Mouse (Mus musculus): ENCODE results near the gene Smagp. TPM values are rescaled to one million over a fixed set of nuclear protein-coding genes. Genes with fewer than 3 reads are reported as not detected.

Gene Smagp
- polyA plus RNA-seq, 1 experiment from 2014 or later: 88.6 TPM

DNA sequence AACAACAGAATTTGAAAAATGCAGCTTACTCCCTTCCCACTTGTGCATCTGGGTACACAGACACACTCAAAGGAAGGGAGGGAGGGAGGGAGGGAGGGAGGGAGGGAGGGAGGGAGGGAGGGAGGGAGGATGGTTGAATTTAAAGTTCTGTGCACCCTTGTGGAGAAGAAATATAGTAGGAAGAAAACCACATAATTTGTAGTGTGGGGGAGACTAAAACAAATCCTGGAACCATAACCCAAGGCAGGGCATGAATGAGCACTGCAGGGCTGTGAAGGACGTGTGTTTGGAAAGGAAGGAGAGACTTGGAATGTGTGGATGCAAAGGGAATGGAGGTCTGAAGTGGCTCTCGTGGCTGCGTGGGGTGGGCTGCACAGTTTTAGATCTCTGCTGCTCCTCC, 38.7 kb upstream of the Smagp start:
- no peak overlapping the region for H3K4me3 ChIP-seq (ENCODE audit: low read depth, low read length)
- no peak for TF ChIP-seq CTCF (IDR thresholded peaks at IDR 0.05; ENCODE audit: low read depth)
- no peak overlapping the region for H3K9ac ChIP-seq (ENCODE audit: low read depth, low read length)
- no peaks in the 10 kb centered on the region for H3K36me3 ChIP-seq (ENCODE audit: control insufficient read depth, insufficient read depth)
- no peaks in the 10 kb centered on the region for H3K9me3 ChIP-seq (ENCODE audit: control insufficient read depth)
- H3K4me2 ChIP-seq (replicated peaks; ENCODE audit: low read depth): no peak overlapping the region
- 0 out of 2 replicates have a peak, but pooled peaks cover 4% of the 10 kb centered on the region for H3K4me1 ChIP-seq (replicated peaks; ENCODE audit: control insufficient read depth, insufficient read depth, low read length)
- no peak overlapping the region for H3K27ac ChIP-seq (ENCODE audit: low read depth, low read length)
- WGBS: 59% methylated on average over 3 of the region's 3 CpGs
- H3K27me3 ChIP-seq (replicated peaks; ENCODE audit: control insufficient read depth, insufficient read depth, low read length): no peaks in the 10 kb centered on the region
- no peak for ATAC-seq

DNA sequence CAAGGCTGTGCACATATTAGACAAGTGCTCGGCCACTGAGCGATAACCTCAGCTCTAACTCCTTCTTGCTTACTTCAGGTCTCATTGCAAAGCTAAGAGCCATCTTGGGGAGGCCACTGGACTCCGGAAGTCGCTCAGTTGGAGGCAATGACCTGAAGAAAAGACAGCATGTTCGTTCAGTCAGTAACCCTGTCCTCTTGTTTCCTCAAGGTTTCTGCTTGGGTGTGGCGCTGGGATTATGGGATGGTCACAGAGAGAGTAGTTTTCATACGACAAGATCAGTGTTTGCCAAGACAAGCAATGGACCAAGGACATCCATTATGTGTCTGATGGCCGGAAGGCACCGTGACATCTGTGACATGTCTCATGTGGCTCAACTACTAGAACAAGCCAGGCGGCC, 37.8 kb upstream of the Smagp start:
- no peak for TF ChIP-seq CTCF (IDR thresholded peaks at IDR 0.05; ENCODE audit: low read depth)
- 0 out of 2 replicates have a peak, but pooled peaks cover 3% of the 10 kb centered on the region for H3K4me1 ChIP-seq (replicated peaks; ENCODE audit: control insufficient read depth, insufficient read depth, low read length)
- H3K36me3 ChIP-seq (ENCODE audit: control insufficient read depth, insufficient read depth): no peaks in the 10 kb centered on the region
- no peak overlapping the region for H3K4me3 ChIP-seq (ENCODE audit: low read depth, low read length)
- H3K9me3 ChIP-seq (ENCODE audit: control insufficient read depth): no peaks in the 10 kb centered on the region
- H3K4me2 ChIP-seq (replicated peaks; ENCODE audit: low read depth): no peak overlapping the region
- no peak for ATAC-seq
- H3K27ac ChIP-seq (ENCODE audit: low read depth, low read length): no peak overlapping the region
- no peaks in the 10 kb centered on the region for H3K27me3 ChIP-seq (replicated peaks; ENCODE audit: control insufficient read depth, insufficient read depth, low read length)
- WGBS: 83% methylated on average over 10 of the region's 10 CpGs
- H3K9ac ChIP-seq (ENCODE audit: low read depth, low read length): no peak overlapping the region

GRCm38 (mm10) chr15:100673585-100674391, 37.0 kb upstream of the Smagp start:
- Histone ChIP-seq H3K9me3 (ENCODE audit: control insufficient read depth) (no peaks in the 10 kb centered on the region), H3K4me2 (replicated peaks; ENCODE audit: low read depth) (no peak overlapping the region), H3K27ac (ENCODE audit: low read depth, low read length) (no peak overlapping the region), H3K9ac (ENCODE audit: low read depth, low read length) (no peak overlapping the region), H3K27me3 (replicated peaks; ENCODE audit: control insufficient read depth, insufficient read depth, low read length) (no peaks in the 10 kb centered on the region), H3K4me1 (replicated peaks; ENCODE audit: control insufficient read depth, insufficient read depth, low read length) (no peaks in the 10 kb centered on the region), H3K36me3 (ENCODE audit: control insufficient read depth, insufficient read depth) (no peaks in the 10 kb centered on the region), H3K4me3 (ENCODE audit: low read depth, low read length) (no peak overlapping the region)
- TF ChIP-seq CTCF (IDR thresholded peaks at IDR 0.05; ENCODE audit: low read depth): no peak
- WGBS: 42% methylated on average over 12 of the region's 12 CpGs
- no peak for ATAC-seq

DNA sequence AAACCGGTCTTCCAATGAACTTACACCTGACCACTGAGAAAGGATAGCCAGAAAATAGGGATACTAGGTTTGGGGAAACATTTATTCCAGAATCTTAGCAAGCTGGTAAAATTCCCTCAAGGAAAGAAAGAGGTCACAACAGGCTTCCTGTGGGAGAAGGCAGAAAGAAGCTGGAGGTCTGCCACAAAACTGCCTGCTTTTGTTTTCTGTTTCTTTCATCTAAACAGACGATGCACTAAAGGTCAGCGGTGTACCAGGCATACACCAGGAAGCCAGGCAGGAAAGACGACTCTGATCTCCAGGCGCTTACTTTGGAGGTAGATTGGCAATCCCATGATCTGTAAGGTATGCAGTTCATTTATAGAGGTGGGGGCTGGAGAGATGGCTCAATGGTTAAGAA, 34.1 kb upstream of the Smagp start:
- H3K27ac ChIP-seq (ENCODE audit: low read depth, low read length): no peak overlapping the region
- no peaks in the 10 kb centered on the region for H3K9me3 ChIP-seq (ENCODE audit: control insufficient read depth)
- no peaks in the 10 kb centered on the region for H3K27me3 ChIP-seq (replicated peaks; ENCODE audit: control insufficient read depth, insufficient read depth, low read length)
- no peak overlapping the region for H3K9ac ChIP-seq (ENCODE audit: low read depth, low read length)
- no peak for TF ChIP-seq CTCF (IDR thresholded peaks at IDR 0.05; ENCODE audit: low read depth)
- peaks cover 8% of the 10 kb centered on the region for H3K4me1 ChIP-seq (replicated peaks; ENCODE audit: control insufficient read depth, insufficient read depth, low read length)
- no peak overlapping the region for H3K4me2 ChIP-seq (replicated peaks; ENCODE audit: low read depth)
- no peaks in the 10 kb centered on the region for H3K36me3 ChIP-seq (ENCODE audit: control insufficient read depth, insufficient read depth)
- 81% methylated on average over 5 of the region's 5 CpGs for whole genome bisulfite sequencing
- no peak for ATAC-seq
- H3K4me3 ChIP-seq (ENCODE audit: low read depth, low read length): no peak overlapping the region

- H3K4me2 ChIP-seq (replicated peaks; ENCODE audit: low read depth): no peak overlapping the region
- 88% methylated on average over 8 of the region's 8 CpGs for WGBS
- peaks cover 8% of the 10 kb centered on the region for H3K4me1 ChIP-seq (replicated peaks; ENCODE audit: control insufficient read depth, insufficient read depth, low read length)
- no peaks in the 10 kb centered on the region for H3K27me3 ChIP-seq (replicated peaks; ENCODE audit: control insufficient read depth, insufficient read depth, low read length)
- no peak overlapping the region for H3K27ac ChIP-seq (ENCODE audit: low read depth, low read length)
- no peak for TF ChIP-seq CTCF (IDR thresholded peaks at IDR 0.05; ENCODE audit: low read depth)
- no peak overlapping the region for H3K9ac ChIP-seq (ENCODE audit: low read depth, low read length)
- no peaks in the 10 kb centered on the region for H3K9me3 ChIP-seq (ENCODE audit: control insufficient read depth)
- H3K4me3 ChIP-seq (ENCODE audit: low read depth, low read length): no peak overlapping the region
- H3K36me3 ChIP-seq (ENCODE audit: control insufficient read depth, insufficient read depth): no peaks in the 10 kb centered on the region
- ATAC-seq: no peak
These were observed 33.3 kb upstream of the Smagp start for GRCm38 (mm10) chr15:100670004-100670403.

GRCm38 (mm10) chr15:100669337-100669736, 32.6 kb upstream of the Smagp start, which contains the start of gene Bin2:
TSS of gene Bin2 (minus strand) at chr15:100669553.
- no peaks in the 10 kb centered on the region for H3K27me3 ChIP-seq (replicated peaks; ENCODE audit: control insufficient read depth, insufficient read depth, low read length)
- no peak within 1 kb of the TSS; the same call in 1 of the 2 replicates for H3K9ac ChIP-seq (ENCODE audit: low read depth, low read length)
- no peak for TF ChIP-seq CTCF (IDR thresholded peaks at IDR 0.05; ENCODE audit: low read depth)
- H3K27ac ChIP-seq (ENCODE audit: low read depth, low read length): no peak within 1 kb of the TSS
- no peaks in the 10 kb centered on the region for H3K9me3 ChIP-seq (ENCODE audit: control insufficient read depth)
- ATAC-seq: no peak
- peaks cover 8% of the 10 kb centered on the region for H3K4me1 ChIP-seq (replicated peaks; ENCODE audit: control insufficient read depth, insufficient read depth, low read length)
- 91% methylated on average over 20 of the region's 20 CpGs for WGBS
- H3K4me3 ChIP-seq (ENCODE audit: low read depth, low read length): no peak within 1 kb of the TSS
- H3K36me3 ChIP-seq (ENCODE audit: control insufficient read depth, insufficient read depth): no peaks in the 10 kb centered on the region
- no peak within 1 kb of the TSS for H3K4me2 ChIP-seq (replicated peaks; ENCODE audit: low read depth)

Measured in intestine, postnatal 0 days (tissue).